ENCODE assay signal across 17 mouse cellular contexts in genomic region chr2:49741026-49741425, GRCm38 (mm10). TPM values are rescaled to one million over a fixed set of nuclear protein-coding genes. Genes with fewer than 3 reads are reported as not detected.
DNase-seq lines count a peak whose midpoint lies in the region; ATAC-seq and TF ChIP-seq lines count a peak whose summit lies in the region.
"Had no signal": no experiment of that assay in that cellular context is flagged by ENCODE, and none has a peak within 500 bp of the region (broad histone marks: within the 10 kb centered on the region; RNA-seq: fewer than 3 reads in every experiment).

No protein-coding gene starts in this region.

- no peak overlapping the region for H3K4me3 ChIP-seq in left cerebral cortex, adult 2 months
- H3K4me3 ChIP-seq in forebrain, embryonic 14.5 days (ENCODE audit: low read depth, low read length) = no peak overlapping the region
- no peak overlapping the region for H3K4me3 ChIP-seq in hindbrain, postnatal 0 days (ENCODE audit: low read length)

- peaks cover 92% of the 10 kb centered on the region for H3K36me3 ChIP-seq in forebrain, embryonic 14.5 days (ENCODE audit: control insufficient read depth, insufficient read depth, low read length)
- peaks cover 10% of the 10 kb centered on the region; the same call in 1 of the 2 replicates for H3K36me3 ChIP-seq in hindbrain, postnatal 0 days (ENCODE audit: insufficient read depth, low read length)

- DNase-seq in cerebellum, postnatal 10 days = peak; percentile 57 to 62
- DNase-seq in left cerebral cortex, adult 2 months (ENCODE audit: extremely low spot score in 1 of 2, low spot score in 2 of 2) = no peak
- DNase-seq in left cerebral cortex, postnatal 14 days (ENCODE audit: low spot score in 2 of 2) = no peak
- DNase-seq in forebrain, embryonic 14.5 days (ENCODE audit: low spot score) = no peak
- no peak for DNase-seq in hindbrain, postnatal 0 days (ENCODE audit: low spot score)
- no peak for DNase-seq in Muller cell, postnatal 12 days (ENCODE audit: inconsistent ontology term)
- DNase-seq in gastrocnemius, postnatal 25 days = no peak
- DNase-seq: adrenal gland, postnatal 14 days; embryo, embryonic 11 days; gastrocnemius, postnatal 10 days; kidney, adult 2 months; kidney, postnatal 36 days; lung, adult 18-20 months; thymus, adult 18-20 months had no signal

- peaks cover 8% of the 10 kb centered on the region; the same call in 1 of the 2 replicates for H3K4me1 ChIP-seq in forebrain, embryonic 14.5 days (ENCODE audit: control insufficient read depth, insufficient read depth, low read length)
- peaks cover 5% of the 10 kb centered on the region; the same call in 1 of the 2 replicates for H3K4me1 ChIP-seq in hindbrain, postnatal 0 days (ENCODE audit: insufficient read depth, low read length)

- H3K9me3 ChIP-seq in forebrain, embryonic 14.5 days (replicated peaks; ENCODE audit: control insufficient read depth, low read length) = no peaks in the 10 kb centered on the region
- H3K9me3 ChIP-seq in hindbrain, postnatal 0 days (ENCODE audit: low read length) = no peaks in the 10 kb centered on the region

- no peak overlapping the region for H3K9ac ChIP-seq in forebrain, embryonic 14.5 days (ENCODE audit: low read length)
- no peak overlapping the region for H3K9ac ChIP-seq in hindbrain, postnatal 0 days (replicated peaks; ENCODE audit: low read length)

- H3K27ac ChIP-seq in left cerebral cortex, adult 2 months = peak overlapping the region; percentile 74
- H3K27ac ChIP-seq in forebrain, embryonic 14.5 days (ENCODE audit: low read depth, low read length) = peak overlapping the region; percentile 77
- H3K27ac ChIP-seq in hindbrain, postnatal 0 days = peak overlapping the region; percentile 65; the same call in 1 of the 2 replicates
- H3K27ac ChIP-seq: macrophage had no signal

- no peak overlapping the region for H3K4me2 ChIP-seq in forebrain, embryonic 14.5 days (ENCODE audit: low read length)
- H3K4me2 ChIP-seq in hindbrain, postnatal 0 days (ENCODE audit: low read depth, low read length) = no peak overlapping the region

- ATAC-seq in cerebellum, adult (ENCODE audit: insufficient number of reproducible peaks, low FRiP score, low TSS enrichment) = no peak
- no peak for ATAC-seq in forebrain, embryonic 14.5 days
- no peak for ATAC-seq in hindbrain, postnatal 0 days

- intact Hi-C loops in left cerebral cortex, adult 2 months (cut with DNase I) = no loop called here
- intact Hi-C loops in left cerebral cortex, postnatal 14 days (cut with DNase I) = no loop called here

- WGBS in forebrain, embryonic 14.5 days = 77% methylated on average over 6 of the region's 6 CpGs
- 51% methylated on average over 6 of the region's 6 CpGs for WGBS in hindbrain, postnatal 0 days

- H3K27me3 ChIP-seq in forebrain, embryonic 14.5 days (replicated peaks; ENCODE audit: control insufficient read depth, insufficient read depth, low read length) = no peaks in the 10 kb centered on the region
- no peaks in the 10 kb centered on the region for H3K27me3 ChIP-seq in hindbrain, postnatal 0 days (ENCODE audit: insufficient read depth, low read length)

- no peak for TF ChIP-seq CTCF in left cerebral cortex, adult 2 months (IDR thresholded peaks at IDR 0.05)
- TF ChIP-seq CTCF in hindbrain, postnatal 0 days (IDR thresholded peaks at IDR 0.05; ENCODE audit: low read depth) = no peak

RNA-seq across cellular contexts. Expression of gene Lypd6b, which starts 46.5 kb away (rescaled TPM):
- 1 to 10 TPM; 6.3 to 7.4 TPM for total RNA-seq in left cerebral cortex, adult 2 months (2021)
- total RNA-seq in left cerebral cortex, postnatal 14 days (2021) = 10 to 100 TPM; 10.7 to 10.9 TPM
- 8.7 and 10.7 TPM in 2 replicates for polyA plus RNA-seq in forebrain, embryonic 14.5 days (2014; fragmentation: Nextera tagmentation; extraction: Ambion mirVana)
- 13.9 and 16.2 TPM in 2 replicates for total RNA-seq in hindbrain, postnatal 0 days (2014; rRNA removed)
- 17.4 and 21.8 TPM in 2 replicates for polyA plus RNA-seq in hindbrain, postnatal 0 days (2015; fragmentation: Nextera tagmentation; extraction: Ambion mirVana)
- not detected for total RNA-seq in gastrocnemius, postnatal 25 days (2021)
- total RNA-seq: liver, adult 2 months had no signal
- polyA plus RNA-seq: liver, adult 2 months; macrophage had no signal

Comparison
In these comparisons a context has a peak if more than half of its experiments do, and no peak if none do; other contexts are left out.
1. DNase-seq: peak in cerebellum, postnatal 10 days (2 of 2); none in left cerebral cortex, adult 2 months (0 of 2), left cerebral cortex, postnatal 14 days (0 of 2), forebrain, embryonic 14.5 days (single experiment), hindbrain, postnatal 0 days (single experiment), Muller cell, postnatal 12 days (single experiment) and gastrocnemius, postnatal 25 days (single experiment).
2. RNA of gene Lypd6b, which starts 46.5 kb away (total RNA-seq): 13.9 to 16.2 TPM in hindbrain, postnatal 0 days, 10.7 to 10.9 TPM in left cerebral cortex, postnatal 14 days and 6.3 to 7.4 TPM in left cerebral cortex, adult 2 months; not detected in gastrocnemius, postnatal 25 days; every median in the first group is over 4 times any median in the second.
3. Peak in every context shown above with its lines, with median percentiles within 50 percentile points of each other: H3K27ac ChIP-seq.